Mouse (Mus musculus) heart, postnatal 14 days (tissue): ENCODE data around the gene Pcyt2. TPM values are rescaled to one million over a fixed set of nuclear protein-coding genes. Genes with fewer than 3 reads are reported as not detected.

Experiments
- DNase-seq, 2 experiments: peaks; one replicate each; pipeline ENCODE4 v3.0.0; 2021 to 2022
- intact Hi-C: fragments of 180-260 bp; cut with DNase I; formaldehyde crosslinking; loops from one replicate; pipeline ENCODE4 v1.15.1; 2025
- long read RNA-seq, 2 experiments: library from polyadenylated mRNA; stranded (forward); transcript quantifications; one replicate each; pipeline ENCODE4 v2.0.0; 2021
- total RNA-seq, 2 experiments: library from RNA; stranded (reverse); gene quantifications; 2 replicates each; pipeline ENCODE4 v1.2.3; 2021

Pcyt2 gene
- total RNA-seq = 10 to 100 TPM; 47.7 to 49.4 TPM
- long read RNA-seq, experiment 1, transcript Pcyt2-201 (14 exons, 1,881 nt) = major isoform, 76 of 152 reads
- long read RNA-seq, experiment 1, transcript Pcyt2-203 (13 exons, 1,486 nt) = minor isoform, 41 of 152 reads
- long read RNA-seq, experiment 1, partial matches to known transcripts = 7 of 152 reads
- long read RNA-seq, experiment 1, other reads (novel, unspliced or antisense) = 28 of 152 reads
- long read RNA-seq, experiment 2, transcript Pcyt2-203 (13 exons, 1,486 nt) = minor isoform, 21 of 121 reads
- long read RNA-seq, experiment 2, transcript Pcyt2-201 (14 exons, 1,881 nt) = major isoform, 72 of 121 reads
- long read RNA-seq, experiment 2, partial matches to known transcripts = 3 of 121 reads
- long read RNA-seq, experiment 2, other reads (novel, unspliced or antisense) = 24 of 121 reads

- DNase-seq = peak; percentile 89 to 94
- intact Hi-C loops = loop anchor here (2.0 kb wide), 1 partner anchor 95 kb away; the partner anchor contains the start of genes Cenpx and Lrrc45
Measured at GRCm38 (mm10) chr11:120617519-120618112, at the start of gene Pcyt2. Gene Pcyt2 (minus strand): TSS chr11:120617936.

- peak in 1 of 2 experiments; percentile 12 for DNase-seq
- intact Hi-C loops = no loop called here
Measured at GRCm38 (mm10) chr11:120666617-120667016, 48.9 kb upstream of the Pcyt2 start.

GRCm38 (mm10) chr11:120665406-120665805 is 47.7 kb upstream of the Pcyt2 start:
- peak; percentile 76 to 82 for DNase-seq
- intact Hi-C loops = no loop called here

GRCm38 (mm10) chr11:120663714-120664113 is 46.0 kb upstream of the Pcyt2 start:
- intact Hi-C loops = no loop called here
- no peak for DNase-seq

GRCm38 (mm10) chr11:120662759-120663158 is 45.0 kb upstream of the Pcyt2 start:
- intact Hi-C loops = no loop called here
- DNase-seq = no peak

- intact Hi-C loops = no loop called here
- no peak for DNase-seq
Measured at GRCm38 (mm10) chr11:120661076-120661460, 43.3 kb upstream of the Pcyt2 start, which contains the start of gene Notum. Gene Notum (minus strand): TSS chr11:120661175.

GRCm38 (mm10) chr11:120660301-120661075 is 42.8 kb upstream of the Pcyt2 start:
- intact Hi-C loops = no loop called here

GRCm38 (mm10) chr11:120659509-120660300 is 42.0 kb upstream of the Pcyt2 start:
- intact Hi-C loops = loop anchor here (1.0 to 5.0 kb wide), 2 partner anchors 53 to 118 kb away; no protein-coding TSS in a partner anchor
- no peak for DNase-seq

More at GRCm38 (mm10) chr11:120660301-120661075, 42.8 kb upstream of the Pcyt2 start:
- DNase-seq = peak; percentile 48 to 57

- peak; percentile 85 to 88 for DNase-seq
- intact Hi-C loops = loop anchor here (1.0 to 5.0 kb wide), 2 partner anchors 53 to 118 kb away; no protein-coding TSS in a partner anchor
Measured at GRCm38 (mm10) chr11:120658876-120659410, 41.2 kb upstream of the Pcyt2 start.

- intact Hi-C loops = loop anchor here (5.0 kb wide), 1 partner anchor 120 kb away; no protein-coding TSS in a partner anchor
- DNase-seq = no peak
Measured at GRCm38 (mm10) chr11:120657301-120657700, 39.6 kb upstream of the Pcyt2 start.

GRCm38 (mm10) chr11:120654741-120655140 is 37.0 kb upstream of the Pcyt2 start:
- DNase-seq = no peak
- intact Hi-C loops = loop anchor here (5.0 kb wide), 1 partner anchor 123 kb away; no protein-coding TSS in a partner anchor

GRCm38 (mm10) chr11:120651872-120652271 is 34.1 kb upstream of the Pcyt2 start:
- DNase-seq = no peak
- intact Hi-C loops = no loop called here

GRCm38 (mm10) chr11:120648001-120648476 is 30.3 kb upstream of the Pcyt2 start, which contains the start of gene Myadml2:
Gene Myadml2 (minus strand): TSS chr11:120648158.
- intact Hi-C loops = no loop called here

GRCm38 (mm10) chr11:120647047-120647830 is 29.5 kb upstream of the Pcyt2 start:
- DNase-seq = no peak
- intact Hi-C loops = no loop called here

More at GRCm38 (mm10) chr11:120648001-120648476, 30.3 kb upstream of the Pcyt2 start, which contains the start of gene Myadml2:
- DNase-seq = peak; percentile 53 to 56

- intact Hi-C loops = no loop called here
- peak; percentile 92 to 94 for DNase-seq
Measured at GRCm38 (mm10) chr11:120643601-120643987, 25.9 kb upstream of the Pcyt2 start, which contains the start of gene Pycr1. Gene Pycr1 (minus strand): TSS chr11:120643769.

GRCm38 (mm10) chr11:120642939-120643600 is 25.3 kb upstream of the Pcyt2 start:
- intact Hi-C loops = no loop called here

GRCm38 (mm10) chr11:120641869-120642268 is 24.1 kb upstream of the Pcyt2 start:
- no peak for DNase-seq
- intact Hi-C loops = no loop called here

More at GRCm38 (mm10) chr11:120642939-120643600, 25.3 kb upstream of the Pcyt2 start:
- no peak for DNase-seq

GRCm38 (mm10) chr11:120641255-120641654 is 23.5 kb upstream of the Pcyt2 start:
- DNase-seq = no peak
- intact Hi-C loops = no loop called here
